8 mouse cellular contexts compared by ENCODE assay signal in the genomic region with DNA sequence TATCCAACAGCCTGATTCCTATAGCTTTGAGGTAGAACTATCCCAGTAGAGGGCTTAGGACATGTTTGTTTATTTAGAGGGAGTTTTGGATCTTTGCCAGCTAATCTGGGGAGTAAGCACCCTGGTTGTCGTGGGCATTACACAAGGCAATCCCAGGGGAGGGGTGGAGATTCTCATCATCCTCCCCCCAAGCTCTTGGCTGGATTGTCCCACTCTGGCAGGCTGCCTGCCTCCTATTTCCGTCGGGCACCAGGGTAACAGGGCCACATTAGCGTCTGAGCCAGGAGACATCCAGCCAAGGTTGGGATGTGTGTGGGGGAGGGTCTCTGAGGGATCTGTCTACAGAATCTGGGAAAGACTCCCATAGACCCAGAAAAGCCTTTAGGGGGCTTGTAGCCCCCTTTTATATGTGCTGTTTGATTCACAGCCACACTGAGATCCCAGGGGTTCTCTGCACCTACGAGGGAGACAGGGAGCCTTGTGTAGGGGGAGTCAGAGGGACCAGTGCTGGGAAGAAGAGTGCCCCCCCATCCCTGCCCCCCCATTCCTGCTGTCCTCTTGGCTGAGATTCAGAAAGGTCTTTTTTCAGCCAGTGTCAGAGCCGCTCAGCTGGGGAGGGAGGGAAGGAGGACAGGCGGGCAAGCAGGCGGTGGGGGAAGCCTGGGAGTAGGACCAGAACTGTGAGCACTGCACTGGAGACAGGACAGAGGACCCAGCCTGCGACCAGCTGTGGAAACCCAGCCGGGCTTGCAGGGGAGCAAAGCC. TPM values are rescaled to one million over a fixed set of nuclear protein-coding genes. Genes with fewer than 3 reads are reported as not detected.
DNase-seq lines count a peak whose midpoint lies in the region; ATAC-seq and TF ChIP-seq lines count a peak whose summit lies in the region.

No protein-coding gene starts in this region.

- H3K36me3 ChIP-seq in hindbrain, embryonic 11.5 days (ENCODE audit: control insufficient read depth, insufficient read depth, low read length): no peaks in the 10 kb centered on the region
- no peaks in the 10 kb centered on the region for H3K36me3 ChIP-seq in lung, postnatal 0 days (ENCODE audit: insufficient read depth, low read length)
- H3K36me3 ChIP-seq in small intestine, adult 2 months (ENCODE audit: control insufficient read depth, insufficient read depth, low read length): no peaks in the 10 kb centered on the region

- in situ Hi-C loops in Patski (cut with MboI; ENCODE audit: low pct_unique_long_range_greater_than_20kb): no loop called here

- H3K27me3 ChIP-seq in Patski: no peaks in the 10 kb centered on the region
- no peaks in the 10 kb centered on the region for H3K27me3 ChIP-seq in hindbrain, embryonic 11.5 days (ENCODE audit: control insufficient read depth, insufficient read depth, low read length)
- no peaks in the 10 kb centered on the region for H3K27me3 ChIP-seq in lung, postnatal 0 days (replicated peaks; ENCODE audit: insufficient read depth, low read length)
- H3K27me3 ChIP-seq in small intestine, adult 2 months (ENCODE audit: control insufficient read depth, insufficient read depth, low read length): no peaks in the 10 kb centered on the region

- H3K9me3 ChIP-seq in hindbrain, embryonic 11.5 days (ENCODE audit: control insufficient read depth, low read length): no peaks in the 10 kb centered on the region
- no peaks in the 10 kb centered on the region for H3K9me3 ChIP-seq in lung, postnatal 0 days (ENCODE audit: low read length)

- ATAC-seq in Patski: peak; percentile 13
- 0 out of 2 replicates have a peak, but pooled peaks have one; percentile 28 for ATAC-seq in frontal cortex, adult (ENCODE audit: low TSS enrichment)
- 0 out of 2 replicates have a peak, but pooled peaks have one; percentile 27 for ATAC-seq in hindbrain, embryonic 11.5 days (ENCODE audit: low FRiP score)
- peak; percentile 45 for ATAC-seq in lung, postnatal 0 days

- POLR2A ChIA-PET in Patski (lab: Charles Lee): interaction anchor here (0.9 to 2.5 kb wide), 3 partner anchors 10 to 25 kb away, joined by 6 to 10 read pairs (median 7); a partner anchor contains a TSS

- TF ChIP-seq EP300 in lung, postnatal 0 days (IDR thresholded peaks at IDR 0.05): peak; percentile 70

- CTCF ChIA-PET in Patski (lab: Charles Lee): interaction anchor here (0.7 to 6.6 kb wide), 13 partner anchors 10 to 161 kb away, joined by 3 to 51 read pairs (median 5); no protein-coding TSS in a partner anchor

- WGBS in hindbrain, embryonic 11.5 days: 35% methylated on average over 10 of the region's 10 CpGs
- 10% methylated on average over 10 of the region's 10 CpGs for WGBS in lung, postnatal 0 days
- 35% methylated on average over 10 of the region's 10 CpGs for WGBS in small intestine, adult 2 months

- H3K4me3 ChIP-seq in hindbrain, embryonic 11.5 days (ENCODE audit: low read depth, low read length): no peak overlapping the region
- H3K4me3 ChIP-seq in lung, postnatal 0 days (ENCODE audit: low read depth, low read length): peak overlapping the region; percentile 29
- peak overlapping the region; percentile 19; the same call in 1 of the 2 replicates for H3K4me3 ChIP-seq in small intestine, adult 2 months (ENCODE audit: low read depth, low read length)

- no peak for TF ChIP-seq CTCF in Patski (IDR thresholded peaks at IDR 0.05)
- no peak for TF ChIP-seq CTCF in lung, postnatal 0 days (IDR thresholded peaks at IDR 0.05)
- no peak for TF ChIP-seq CTCF in small intestine, adult 2 months (IDR thresholded peaks at IDR 0.05; ENCODE audit: extremely low read depth, insufficient read length, insufficient replicate concordance, low read depth, low read length)

- H3K4me2 ChIP-seq in hindbrain, embryonic 11.5 days (replicated peaks; ENCODE audit: low read depth, low read length): no peak overlapping the region
- H3K4me2 ChIP-seq in lung, postnatal 0 days (replicated peaks; ENCODE audit: low read depth, low read length): peak overlapping the region; percentile 47

- no peak for TF ChIP-seq POLR2A in small intestine, adult 2 months (IDR thresholded peaks at IDR 0.05; ENCODE audit: low read depth, low read length)

- H3K9ac ChIP-seq in hindbrain, embryonic 11.5 days (ENCODE audit: low read depth, low read length): no peak overlapping the region
- H3K9ac ChIP-seq in lung, postnatal 0 days (replicated peaks; ENCODE audit: low read depth): peak overlapping the region; percentile 34; the same call in 1 of the 2 replicates

- peaks cover 2% of the 10 kb centered on the region; the same call in 1 of the 2 replicates for H3K4me1 ChIP-seq in hindbrain, embryonic 11.5 days (replicated peaks; ENCODE audit: control insufficient read depth, insufficient read depth, low read length)
- peaks cover 70% of the 10 kb centered on the region for H3K4me1 ChIP-seq in lung, postnatal 0 days (ENCODE audit: insufficient read depth, low read depth, low read length)
- H3K4me1 ChIP-seq in small intestine, adult 2 months (ENCODE audit: control insufficient read depth, insufficient read depth, insufficient read length, low read length): peaks cover 14% of the 10 kb centered on the region

- DNase-seq in Patski (ENCODE audit: low read depth, low spot score): no peak
- peak; percentile 82 for DNase-seq in cerebellum, adult 11 months
- DNase-seq in hindbrain, embryonic 11.5 days (ENCODE audit: low spot score): no peak
- peak; percentile 71 for DNase-seq in layer of hippocampus, adult 9-11 months
- DNase-seq in lung, postnatal 0 days (ENCODE audit: low spot score): peak; percentile 85
- no peak for DNase-seq in T-cell, adult 2 months (ENCODE audit: low spot score)

- H3K27ac ChIP-seq in hindbrain, embryonic 11.5 days (ENCODE audit: low read depth, low read length): 0 out of 2 replicates have a peak overlapping the region, but pooled peaks have one; percentile 25
- peak overlapping the region; percentile 90 for H3K27ac ChIP-seq in lung, postnatal 0 days (ENCODE audit: low read length)
- H3K27ac ChIP-seq in small intestine, adult 2 months (ENCODE audit: insufficient read depth, low read depth, low read length): no peak overlapping the region

RNA-seq across cellular contexts. Expression of a gene that starts 17.1 kb away (rescaled TPM):
- polyA plus RNA-seq in Patski (2021): 72.0 TPM
- polyA plus RNA-seq in hindbrain, embryonic 11.5 days (2014; fragmentation: Nextera tagmentation; extraction: Ambion mirVana): 5.2 and 7.0 TPM in 2 replicates
- 19.8 and 22.4 TPM in 2 replicates for polyA plus RNA-seq in lung, postnatal 0 days (2015; fragmentation: Nextera tagmentation; extraction: Ambion mirVana)
- 57.5 and 97.6 TPM in 2 replicates for polyA plus RNA-seq in small intestine, adult 2 months (2012; rRNA removed)

RNA-seq across cellular contexts. Expression of a gene that starts 52.0 kb away (rescaled TPM):
- 84.9 TPM for polyA plus RNA-seq in Patski (2021)
- polyA plus RNA-seq in hindbrain, embryonic 11.5 days (2014; fragmentation: Nextera tagmentation; extraction: Ambion mirVana): 59.0 and 69.2 TPM in 2 replicates
- 14.6 and 16.0 TPM in 2 replicates for polyA plus RNA-seq in lung, postnatal 0 days (2015; fragmentation: Nextera tagmentation; extraction: Ambion mirVana)
- 1.9 and 3.0 TPM in 2 replicates for polyA plus RNA-seq in small intestine, adult 2 months (2012; rRNA removed)

Comparison
In these comparisons a context has a peak if more than half of its experiments do, and no peak if none do; other contexts are left out.
1. DNase-seq: peak in cerebellum, adult 11 months (single experiment), layer of hippocampus, adult 9-11 months (single experiment) and lung, postnatal 0 days (single experiment); none in Patski (single experiment), hindbrain, embryonic 11.5 days (single experiment) and T-cell, adult 2 months (single experiment).
2. Peak in every context shown above with its lines, with median percentiles within 50 percentile points of each other: ATAC-seq.